Mouse (Mus musculus) colon, adult 2 months (tissue): ENCODE results near the gene Slc35e1. TPM values are rescaled to one million over a fixed set of nuclear protein-coding genes. Genes with fewer than 3 reads are reported as not detected.

Source experiments
- polyA plus RNA-seq: library from polyadenylated mRNA; depleted of rRNA; stranded (reverse); fragments of >200 nt; gene quantifications from 2 replicates; pipeline ENCODE4 v1.2.3, GENCODE M21; 2012; rRNA removed

The Slc35e1 gene
- polyA plus RNA-seq: 118 and 161 TPM in 2 replicates

GRCm38 (mm10) chr8:72491680-72492621 is at the start of gene Slc35e1:
Gene Slc35e1, minus strand, starts transcription at chr8:72492614.

GRCm38 (mm10) chr8:72474826-72475546 is 17.4 kb downstream of the Slc35e1 start, which contains the start of gene Cherp:
Gene Cherp, minus strand, starts transcription at chr8:72475226.

DNA sequence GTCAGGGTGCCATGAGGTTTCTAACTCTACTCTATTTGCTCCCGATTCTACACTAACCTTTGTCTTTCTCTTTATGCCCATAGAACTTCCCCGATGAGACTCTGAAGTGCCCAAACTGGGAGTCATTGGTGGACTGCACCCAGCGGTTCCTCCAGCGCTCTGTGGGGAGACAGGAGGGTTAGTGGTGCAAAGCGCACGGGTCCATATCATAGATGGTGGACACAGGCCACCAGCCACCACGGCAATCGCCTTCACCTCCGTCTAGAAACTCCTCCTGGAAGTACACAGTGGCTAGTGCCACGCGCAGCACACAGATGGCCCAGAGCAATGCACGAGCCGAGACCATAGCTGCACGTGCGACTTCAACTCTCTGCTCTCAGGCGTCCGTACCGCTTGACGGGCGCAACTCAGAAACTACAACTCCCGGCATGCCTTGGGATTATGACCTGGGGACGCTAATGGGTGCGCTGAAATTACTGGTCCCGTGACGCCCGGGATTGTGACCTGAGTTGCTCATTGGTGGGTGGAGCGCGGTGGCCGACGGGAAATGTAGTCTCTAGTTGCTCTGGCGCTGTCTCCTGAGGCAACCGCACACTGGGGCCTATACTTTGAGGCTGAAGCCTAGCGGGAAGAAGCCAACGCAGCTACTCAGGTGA is 48.9 kb downstream of the Slc35e1 start, which contains the start of the genes Calr3 and 1700030K09Rik:
Gene Calr3, minus strand, starts transcription at position 533 of the 656 bp plus-strand sequence.
Gene 1700030K09Rik, plus strand, starts transcription at position 543 of the 656 bp plus-strand sequence.

Other genes with a start within 250 kb of the Slc35e1 start
- 1.2 and 1.7 TPM in 2 replicates for gene Gm10282, start 187.4 kb downstream of the Slc35e1 start, polyA plus RNA-seq
- 31.4 and 34.8 TPM in 2 replicates for gene Klf2, start 173.6 kb downstream of the Slc35e1 start, polyA plus RNA-seq
- gene Eps15l1, start 71.2 kb downstream of the Slc35e1 start, polyA plus RNA-seq: 31.4 and 33.2 TPM in 2 replicates
- gene Calr3, start 48.7 kb downstream of the Slc35e1 start, polyA plus RNA-seq: 0.15 TPM in 1 of 2 replicates, not detected in the other
- 5.4 and 5.9 TPM in 2 replicates for gene 1700030K09Rik, start 48.7 kb downstream of the Slc35e1 start, polyA plus RNA-seq
- gene Cherp, start 17.4 kb downstream of the Slc35e1 start, polyA plus RNA-seq: 33.3 and 44.0 TPM in 2 replicates
- 14.3 and 15.0 TPM in 2 replicates for gene Med26, start 55.7 kb upstream of the Slc35e1 start, polyA plus RNA-seq
- 30.8 and 33.2 TPM in 2 replicates for gene Smim7, start 78.5 kb upstream of the Slc35e1 start, polyA plus RNA-seq
- 15.3 and 25.1 TPM in 2 replicates for gene Tmem38a, start 79.4 kb upstream of the Slc35e1 start, polyA plus RNA-seq
- gene Nwd1, start 154.1 kb upstream of the Slc35e1 start, polyA plus RNA-seq: 0.05 and 0.21 TPM in 2 replicates
- gene Sin3b, start 230.7 kb upstream of the Slc35e1 start, polyA plus RNA-seq: 102 and 120 TPM in 2 replicates